Mouse (Mus musculus): Measurements from ENCODE around the gene Mcoln1.

- TF ChIP-seq POLR2A (IDR thresholded peaks at IDR 0.05; ENCODE audit: borderline replicate concordance, extremely low read depth, low read depth, low read length), result no peak
- no peak for TF ChIP-seq CTCF (IDR thresholded peaks at IDR 0.05; ENCODE audit: insufficient read depth, low read length)
These were observed 36.0 kb downstream of the Mcoln1 start for GRCm38 (mm10) chr8:3536053-3536841.
